Mouse (Mus musculus) G1E-ER4 (cell line): Measurements from ENCODE around the gene Kdelc2. TPM values are rescaled to one million over a fixed set of nuclear protein-coding genes. Genes with fewer than 3 reads are reported as not detected.

ENCODE experiments used
- GATA1 ChIP-seq: IDR thresholded peaks from one replicate; pipeline ENCODE4 v1.8.0; 2012; ENCODE audit warnings: low read length, inconsistent platforms
- polyA plus RNA-seq: library from polyadenylated mRNA; stranded (reverse); fragments of >175 nt; gene quantifications from 2 replicates; pipeline ENCODE4 v1.2.3, GENCODE M21; 2012

Kdelc2 gene
- polyA plus RNA-seq, 1 experiment: not detected

DNA sequence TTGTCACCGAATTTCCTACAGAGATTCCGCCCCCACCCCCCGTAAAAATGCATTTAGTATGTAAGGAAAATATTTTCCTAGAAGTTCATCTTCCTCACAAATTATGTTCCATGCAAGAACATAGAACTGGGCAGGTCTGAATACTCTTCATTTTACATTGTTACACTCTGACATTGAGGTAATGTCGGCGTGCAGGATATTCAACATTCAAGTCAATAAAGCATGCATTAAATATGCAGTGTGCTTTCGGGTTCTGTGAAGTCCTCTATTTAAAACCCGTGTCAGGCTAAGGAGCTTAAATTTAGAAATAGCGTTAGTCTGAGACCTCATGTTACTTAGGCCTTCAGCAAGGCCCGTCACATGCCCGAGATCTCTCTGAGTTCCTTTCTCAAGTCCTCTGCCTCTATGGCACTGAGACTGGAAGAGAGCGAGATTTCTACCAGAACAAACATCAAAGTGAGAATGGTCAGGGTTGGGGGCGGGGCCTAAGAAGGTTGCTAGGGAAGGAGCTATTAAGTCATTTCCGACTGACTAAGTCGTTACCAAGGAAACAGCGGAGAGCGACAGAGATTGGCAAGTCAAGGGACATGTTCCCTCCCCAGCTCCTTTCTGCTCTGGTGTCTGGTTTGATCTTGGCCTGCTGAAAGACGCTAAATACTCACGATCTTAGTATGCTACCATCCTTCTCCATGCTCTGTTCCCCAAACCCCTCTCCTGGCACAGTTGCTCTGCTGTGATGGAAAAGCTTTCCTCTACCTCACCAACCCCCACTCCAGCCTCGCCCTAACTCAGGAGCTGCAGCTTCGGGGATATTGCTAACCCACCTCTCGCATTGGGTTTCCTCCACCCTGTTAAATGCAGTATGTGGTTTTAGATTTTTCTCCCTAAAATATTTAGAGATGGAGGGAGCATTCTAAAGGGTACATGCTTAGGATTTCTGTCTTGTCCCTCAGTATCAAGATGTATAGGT is 21.2 kb downstream of the Kdelc2 start:
- no peak for TF ChIP-seq GATA1

DNA sequence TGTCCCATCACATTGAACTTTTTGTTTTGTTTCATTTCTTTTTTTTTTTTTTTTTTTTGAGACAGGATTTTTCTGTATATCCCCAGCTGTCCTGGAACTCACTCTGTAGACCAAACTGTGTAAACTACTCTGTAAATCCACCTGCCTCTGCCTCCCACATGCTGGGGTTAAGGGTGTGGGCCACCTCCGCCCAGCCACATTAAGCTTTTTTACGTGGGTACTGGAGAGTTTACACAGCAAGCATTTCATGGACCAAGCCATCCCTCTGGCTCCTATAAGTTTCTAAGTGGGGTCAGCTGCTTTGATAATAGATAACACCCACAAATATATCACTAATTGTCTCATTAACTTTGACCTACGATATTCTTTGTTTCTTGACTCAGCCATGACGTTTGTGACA is 24.7 kb downstream of the Kdelc2 start:
- TF ChIP-seq GATA1: no peak

DNA sequence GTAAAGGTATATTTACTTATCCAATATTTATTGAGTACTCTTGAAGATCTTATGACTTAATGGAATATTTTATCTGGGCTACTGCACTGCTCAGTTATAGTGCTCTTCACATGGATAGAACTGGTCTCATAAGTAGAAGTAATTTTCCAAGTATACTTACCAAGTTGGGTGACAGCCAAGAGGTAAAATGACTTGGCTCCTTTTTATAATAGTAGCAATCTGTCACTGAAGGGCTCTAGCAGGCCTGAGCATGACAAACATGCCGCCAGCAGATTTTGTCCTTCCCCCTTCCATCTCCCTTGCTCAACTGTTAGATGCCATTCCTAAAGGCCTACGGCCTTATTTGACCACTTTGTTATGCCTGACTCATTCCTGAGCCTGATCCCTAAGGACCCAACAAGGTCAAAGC is 25.1 kb downstream of the Kdelc2 start:
- TF ChIP-seq GATA1: no peak

DNA sequence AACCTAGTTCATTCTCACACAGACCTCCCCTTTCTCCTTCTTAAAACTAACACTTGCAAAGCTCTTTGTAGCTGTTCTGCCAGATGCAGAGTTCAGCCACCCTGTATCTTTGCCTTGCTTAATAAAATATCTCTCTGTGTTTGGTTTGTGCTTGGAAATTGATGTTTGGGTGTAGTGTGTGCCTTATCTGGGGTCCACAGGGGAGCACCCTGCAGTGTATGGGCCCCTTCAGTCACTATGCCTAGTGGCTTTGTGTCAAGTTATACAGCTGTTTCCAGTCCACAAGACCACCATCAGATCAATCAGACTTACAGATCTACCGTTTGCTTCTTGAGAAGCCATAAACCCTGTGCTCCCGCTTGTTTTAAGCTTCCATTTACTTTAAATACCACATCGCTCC is 25.6 kb downstream of the Kdelc2 start:
- TF ChIP-seq GATA1: no peak

DNA sequence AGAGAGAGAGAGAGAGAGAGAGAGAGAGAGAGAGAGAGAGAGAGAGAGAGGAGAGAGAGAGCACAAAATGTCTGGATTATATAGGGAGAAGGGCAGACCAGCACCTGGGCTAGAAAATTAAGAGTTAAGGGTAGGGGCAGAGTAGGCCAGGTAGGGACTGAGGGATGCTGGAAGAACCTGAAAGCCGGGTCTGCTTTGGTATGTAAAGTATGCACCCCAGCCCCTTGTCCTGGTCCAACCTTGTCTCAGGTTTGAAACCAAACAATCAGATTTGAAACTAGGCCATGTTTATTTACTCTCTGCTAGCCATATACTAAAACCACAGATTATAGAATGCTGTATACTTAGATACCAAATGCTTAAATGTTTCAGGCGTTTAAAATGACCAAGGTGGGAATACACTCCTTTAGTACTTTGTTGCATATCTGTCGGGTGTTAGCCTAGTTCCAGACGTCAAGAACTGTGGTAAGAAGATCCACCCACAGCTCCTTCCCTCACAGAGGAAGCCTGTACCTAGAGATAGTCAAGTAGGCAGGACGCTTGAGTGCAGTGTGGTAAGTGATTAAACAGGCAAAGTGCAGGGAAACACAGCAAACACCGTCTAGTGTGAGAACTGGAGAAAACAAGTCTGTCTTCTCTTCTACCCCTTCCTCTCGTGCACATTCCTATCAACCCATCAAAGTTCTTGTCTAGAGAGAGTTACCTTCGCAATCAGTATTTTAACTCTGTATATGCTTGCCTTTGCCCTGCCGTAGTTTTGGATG is 38.5 kb downstream of the Kdelc2 start:
- TF ChIP-seq GATA1: peak; percentile 52

- no peak for TF ChIP-seq GATA1
Measured at GRCm38 (mm10) chr9:53426726-53427125, 42.9 kb downstream of the Kdelc2 start.

DNA sequence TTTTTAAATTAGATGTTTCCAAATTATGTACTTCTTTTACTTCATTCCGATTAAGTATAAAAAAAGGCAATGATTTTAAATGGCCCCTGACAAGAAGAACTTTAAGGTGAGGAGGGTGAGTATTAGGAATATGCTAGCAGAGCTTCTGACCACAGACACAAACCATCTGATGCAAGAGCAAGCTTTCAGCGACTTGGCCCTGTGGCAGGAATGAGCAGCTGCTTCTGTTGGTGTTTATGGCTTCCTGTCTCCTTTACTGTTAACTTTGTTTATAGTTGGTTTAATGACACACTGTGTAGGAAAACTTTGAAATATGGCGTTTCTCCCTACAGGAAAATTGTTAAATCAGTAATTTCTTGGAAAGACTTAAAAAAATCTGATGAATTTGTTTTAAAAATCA is 43.8 kb downstream of the Kdelc2 start:
- TF ChIP-seq GATA1: no peak

- TF ChIP-seq GATA1: no peak
Measured at GRCm38 (mm10) chr9:53435830-53436570, 52.2 kb downstream of the Kdelc2 start.

GRCm38 (mm10) chr9:53450609-53451008 is 66.8 kb downstream of the Kdelc2 start:
- TF ChIP-seq GATA1: no peak

Other genes starting within 250 kb of the Kdelc2 start
- gene Ddx10, start 136.0 kb upstream of the Kdelc2 start, polyA plus RNA-seq: 11.0 and 11.5 TPM in 2 replicates
- gene Exph5, start 82.4 kb upstream of the Kdelc2 start, polyA plus RNA-seq: not detected in 2 replicates
- gene 4930550C14Rik, start 18.3 kb downstream of the Kdelc2 start, polyA plus RNA-seq: not detected in 2 replicates
- 0.63 and 0.97 TPM in 2 replicates for gene Atm, start 152.7 kb downstream of the Kdelc2 start, polyA plus RNA-seq
- gene Npat, start 153.0 kb downstream of the Kdelc2 start, polyA plus RNA-seq: 1.0 and 1.3 TPM in 2 replicates
- gene Acat1, start 226.4 kb downstream of the Kdelc2 start, polyA plus RNA-seq: 36.6 and 68.7 TPM in 2 replicates